Mouse (Mus musculus) lung, adult 18-20 months (tissue): ENCODE measurements at regions not wholly inside any gene's neighbourhood (a gene's known extent, or its start where the extent isn't known, plus 50 kb on each side); places are given as distances from the start of the nearest gene placed in this dataset.

Experiments
- DNase-seq, 2 experiments: peaks; one replicate each; pipeline ENCODE4 v3.0.0; 2022; ENCODE audit warnings: mixed read lengths in 2 of 2

GRCm38 (mm10) chr8:90762390-90762789 is 54.8 kb downstream of the Gm19935 start:
- DNase-seq, result no peak

- no peak for DNase-seq
Observed at GRCm38 (mm10) chr8:90761947-90762346, 55.2 kb downstream of the Gm19935 start.

DNA sequence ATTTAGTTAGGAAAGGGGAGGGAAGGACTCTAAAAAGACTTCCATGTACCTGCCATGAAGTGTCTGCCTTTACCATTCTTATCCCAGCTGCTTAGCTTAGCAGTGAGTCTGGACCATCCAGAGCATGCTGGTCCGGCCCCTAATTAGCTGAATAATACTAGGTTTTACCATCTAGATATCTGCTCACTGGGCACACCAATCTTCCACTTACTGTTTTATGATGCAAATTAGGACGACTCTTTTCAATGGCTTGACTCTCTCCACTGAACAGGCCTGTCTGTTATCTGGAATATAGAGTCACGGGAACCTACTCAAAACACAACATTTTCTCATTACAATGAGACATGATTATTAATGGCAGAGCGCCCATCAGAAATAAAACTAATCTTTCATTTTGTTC is 55.7 kb downstream of the Gm19935 start:
- DNase-seq, result no peak

DNA sequence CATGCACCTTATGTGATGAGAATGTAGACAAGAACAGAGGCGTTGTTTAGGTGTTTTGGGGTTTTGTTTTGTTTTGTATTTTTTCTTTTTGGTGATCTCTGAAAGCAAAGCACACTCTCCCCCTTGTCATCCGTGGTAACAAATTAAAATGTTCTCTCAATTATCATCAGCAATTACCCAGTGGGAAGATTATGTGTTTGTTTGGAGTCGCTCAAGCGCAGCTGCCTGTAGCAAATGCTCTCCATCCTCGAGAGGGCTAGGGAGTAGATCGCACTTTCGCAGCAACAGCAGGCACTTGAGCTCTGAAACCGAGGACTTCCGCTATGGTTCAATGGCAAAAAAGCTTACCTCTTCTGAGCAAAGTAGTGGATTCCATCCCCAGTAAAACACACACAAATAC is 57.7 kb downstream of the Gm19935 start:
- DNase-seq, result no peak

DNA sequence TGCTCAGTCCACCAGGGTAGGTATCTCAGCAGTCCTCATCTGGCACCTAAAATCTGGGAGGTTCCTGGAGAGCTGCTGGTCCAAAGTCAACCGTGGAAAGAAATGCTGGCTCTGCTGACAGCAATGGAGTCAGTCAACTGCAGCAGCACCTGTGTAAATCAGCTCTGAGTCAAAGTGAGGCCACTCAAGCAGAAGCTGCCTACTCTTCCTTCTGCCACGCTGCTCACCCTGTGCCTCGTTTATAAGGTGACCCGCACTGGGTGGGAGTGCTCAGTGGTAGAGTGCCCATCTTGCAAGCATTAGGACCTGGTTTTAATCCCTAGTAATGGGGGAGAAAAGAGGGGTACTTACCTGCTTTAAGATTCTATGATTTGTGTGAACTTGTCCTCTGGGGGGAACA is 62.2 kb downstream of the Gm19935 start:
- no peak for DNase-seq

- DNase-seq, result no peak
Observed at GRCm38 (mm10) chr8:90743546-90743945, 73.6 kb downstream of the Gm19935 start.

- DNase-seq, result no peak
Observed at GRCm38 (mm10) chr8:90740963-90741733, 76.0 kb downstream of the Gm19935 start.

DNA sequence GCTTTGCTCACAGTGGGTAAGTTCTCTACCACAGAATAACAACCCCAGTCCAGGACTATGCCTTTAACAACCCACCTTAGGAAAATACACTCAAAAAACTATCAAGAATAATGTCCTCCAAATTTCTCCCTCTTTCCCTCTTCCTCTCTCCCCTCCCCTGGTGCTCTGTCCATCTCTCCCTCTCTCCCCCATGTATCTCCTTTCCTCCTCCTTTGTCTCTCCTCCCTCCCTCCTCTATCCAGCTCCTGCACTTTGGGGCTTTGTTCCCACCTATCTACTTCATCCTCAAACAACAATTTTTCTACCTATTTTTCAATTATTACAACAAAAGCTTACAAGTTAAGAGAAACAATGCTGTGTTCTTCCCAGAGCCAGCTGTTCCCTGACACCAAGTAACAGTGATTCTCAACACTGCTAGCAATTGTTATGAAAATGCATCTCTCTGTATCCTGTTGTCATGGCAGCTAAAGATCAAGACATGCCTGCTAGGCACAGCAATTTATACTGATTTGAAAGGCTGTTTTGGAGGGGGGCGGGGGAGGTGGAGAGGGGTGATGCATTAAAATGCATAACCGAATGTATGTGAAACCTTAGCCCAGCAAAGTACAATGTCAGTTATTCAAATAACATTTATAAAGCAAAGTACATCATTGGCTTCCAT is 76.8 kb downstream of the Gm19935 start:
- no peak for DNase-seq

DNA sequence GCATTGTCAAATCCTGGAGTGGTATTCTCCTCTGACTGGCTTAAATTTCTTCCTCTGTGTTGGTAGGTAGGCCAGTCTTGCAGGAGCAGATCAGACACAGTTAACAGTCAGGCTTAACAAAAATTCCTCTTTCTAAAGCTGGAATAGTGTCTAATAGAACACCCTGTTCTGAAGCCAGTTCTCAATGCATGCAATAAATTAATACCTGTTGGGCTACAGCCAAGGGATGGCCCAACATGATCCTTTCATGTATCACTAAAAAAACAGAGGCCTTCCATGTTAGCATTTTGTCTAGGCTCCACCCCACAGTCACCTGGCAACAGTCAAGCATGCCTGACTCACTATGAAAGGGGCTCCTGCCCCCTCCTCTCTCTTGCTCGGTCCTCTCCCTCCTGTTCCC is 89.2 kb downstream of the Gm19935 start:
- DNase-seq, result no peak

DNA sequence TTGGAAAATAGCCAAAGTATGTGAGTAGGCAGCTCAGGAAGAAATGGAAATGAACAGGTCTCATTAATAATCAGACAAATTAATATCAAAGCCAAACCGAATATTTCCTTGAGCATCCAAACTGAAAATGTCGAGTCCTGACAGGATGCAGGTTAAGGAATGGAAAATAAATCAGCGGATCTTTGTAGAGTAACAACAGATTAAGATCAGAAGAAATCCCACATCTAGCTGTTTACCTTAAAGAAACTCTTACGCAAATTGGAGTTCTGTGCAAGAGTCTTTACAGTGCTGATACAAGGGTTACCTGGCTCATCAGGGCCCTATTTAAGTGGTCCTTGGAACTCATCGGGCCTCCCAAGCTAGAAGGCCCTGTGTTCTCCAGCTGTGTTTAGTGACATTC is 92.0 kb downstream of the Gm19935 start:
- no peak for DNase-seq

GRCm38 (mm10) chr8:90716436-90716835 is 100.8 kb downstream of the Gm19935 start:
- DNase-seq, result no peak

DNA sequence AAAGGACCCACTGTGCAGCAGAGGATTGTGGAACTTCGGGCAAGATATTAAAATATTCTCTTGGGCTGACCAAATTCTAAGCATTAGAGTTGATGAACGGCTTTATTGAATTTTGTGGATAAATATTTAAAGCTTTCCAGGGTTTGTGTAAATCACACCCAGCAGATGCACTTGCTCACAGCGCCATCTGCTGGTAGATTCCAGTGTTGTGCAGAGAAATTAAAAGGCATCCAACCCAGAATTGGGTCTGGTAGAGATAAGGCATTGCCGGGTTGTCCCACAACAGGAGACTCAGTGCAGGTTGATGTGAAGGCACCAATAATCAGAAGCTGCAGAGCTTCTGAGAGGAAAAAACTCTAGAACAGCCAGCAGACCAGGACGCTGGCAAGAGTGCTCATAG is 108.7 kb downstream of the Gm19935 start:
- peak; percentile 5 to 16 for DNase-seq

- no peak for DNase-seq
Observed at GRCm38 (mm10) chr8:90692516-90692915, 124.7 kb downstream of the Gm19935 start.

DNA sequence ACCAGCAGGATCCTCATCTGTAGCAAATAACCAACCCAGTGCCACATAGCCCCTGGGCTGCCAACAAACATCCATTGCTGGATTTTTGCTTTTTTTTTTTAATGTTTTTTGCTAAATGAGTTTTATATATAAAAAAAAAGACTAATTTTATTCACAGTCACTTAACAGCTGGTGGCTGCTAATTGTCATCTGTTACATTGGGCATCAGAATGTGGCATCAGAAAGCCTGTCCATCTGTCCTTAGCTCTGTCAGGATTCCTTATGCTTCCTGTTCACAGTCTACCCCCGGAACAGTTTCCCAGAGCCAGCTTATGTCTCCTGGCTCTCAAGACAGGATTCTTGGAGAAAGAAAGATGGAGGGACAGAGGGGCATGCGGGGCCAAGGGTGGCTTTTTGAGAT is 132.1 kb downstream of the Gm19935 start:
- DNase-seq, result no peak

- DNase-seq, result no peak
Observed at GRCm38 (mm10) chr8:90670471-90671057, 146.6 kb downstream of the Gm19935 start.

- DNase-seq, result no peak
Observed at GRCm38 (mm10) chr8:90669396-90669795, 147.8 kb downstream of the Gm19935 start.

GRCm38 (mm10) chr8:90659066-90659465 is 158.1 kb downstream of the Gm19935 start:
- DNase-seq, result no peak

DNA sequence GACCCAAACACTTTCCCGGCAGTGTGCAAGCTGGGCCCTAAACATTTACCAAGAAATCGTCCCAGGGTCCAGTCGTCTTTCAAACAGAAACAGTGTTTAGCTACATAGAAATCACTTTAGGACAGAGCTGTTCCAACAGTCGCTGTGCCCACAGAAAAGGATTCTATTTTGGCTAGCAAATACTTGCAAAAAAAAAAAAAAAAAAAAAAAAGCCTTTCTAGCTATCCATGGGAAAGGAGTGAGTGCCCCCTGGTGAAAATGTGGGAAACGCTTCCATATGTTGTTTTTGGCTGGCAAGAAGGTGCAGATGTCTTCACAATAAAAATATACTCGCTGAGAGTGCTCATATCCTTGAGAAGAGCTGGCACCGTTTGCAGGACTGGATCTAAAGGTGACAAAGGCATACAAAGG is 159.5 kb downstream of the Gm19935 start:
- peak in 1 of 2 experiments; percentile 3 for DNase-seq

GRCm38 (mm10) chr8:90657116-90657515 is 160.1 kb downstream of the Gm19935 start:
- no peak for DNase-seq

DNA sequence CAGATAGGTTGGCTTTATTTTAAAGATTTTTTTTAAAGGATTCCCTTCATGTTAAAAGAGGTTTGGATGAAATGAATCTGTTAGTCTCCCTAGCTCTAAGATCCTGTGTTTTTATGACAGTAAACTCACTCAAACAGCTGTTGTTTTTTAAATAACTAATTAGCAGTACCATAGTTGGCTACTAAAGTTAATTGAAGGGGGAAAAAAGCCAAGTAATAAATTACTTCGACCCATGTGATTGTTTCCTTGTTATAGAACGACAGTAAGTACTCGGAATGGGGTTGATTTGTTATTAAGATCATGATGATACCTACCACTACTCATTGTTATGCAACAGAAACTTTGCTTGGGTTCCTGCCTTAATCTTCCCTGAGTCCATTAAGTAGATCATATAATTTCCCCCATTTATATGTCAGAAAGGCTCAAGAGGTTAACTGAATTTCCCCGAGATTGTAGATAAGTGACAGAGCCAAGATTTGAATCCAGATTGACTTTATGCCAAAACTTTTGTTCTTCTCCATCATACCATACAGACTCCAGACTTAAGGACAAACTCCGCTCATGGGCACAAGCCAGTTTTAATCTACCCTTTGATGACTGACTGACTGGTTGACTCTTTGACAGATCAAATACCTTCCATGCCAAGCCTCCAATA is 160.6 kb downstream of the Gm19935 start:
- no peak for DNase-seq

DNA sequence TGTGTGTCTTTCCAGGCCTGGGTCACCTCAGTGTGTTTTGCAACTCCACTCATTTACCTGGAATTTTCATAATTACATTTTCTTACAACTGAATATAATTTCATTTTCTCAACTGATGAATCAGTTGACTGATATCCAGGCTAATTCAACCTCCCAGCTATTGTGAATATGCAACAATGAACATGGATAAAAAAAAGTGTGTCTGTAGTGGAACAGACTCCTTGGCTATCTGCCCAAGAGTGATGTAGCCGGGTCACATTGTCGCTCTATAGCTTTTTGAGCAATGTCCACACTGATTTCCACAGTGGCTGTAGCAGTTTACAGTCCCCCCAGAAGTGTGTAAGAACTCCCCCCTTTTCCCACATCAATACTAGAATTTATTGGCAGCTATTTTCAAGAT is 162.4 kb downstream of the Gm19935 start:
- no peak for DNase-seq

GRCm38 (mm10) chr8:90642392-90642791 is 174.8 kb downstream of the Gm19935 start:
- no peak for DNase-seq

DNA sequence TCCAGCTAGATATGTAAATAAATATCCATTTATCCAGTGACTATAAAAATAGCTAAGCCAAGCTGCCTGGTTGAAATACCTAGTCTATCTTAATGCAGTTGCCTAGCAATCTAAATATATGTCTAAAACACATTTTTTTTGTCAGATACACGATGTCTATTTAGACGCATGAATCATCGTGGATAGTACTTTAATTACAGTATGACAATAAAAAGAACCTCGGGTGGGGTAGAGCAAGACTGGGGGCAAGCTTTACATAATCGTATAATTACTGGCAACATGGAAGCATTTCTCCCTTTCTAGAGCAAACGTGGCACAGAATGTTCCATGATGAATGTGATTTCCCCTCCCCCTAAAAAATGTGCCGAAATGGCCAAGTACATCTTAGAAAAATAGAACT is 180.4 kb downstream of the Gm19935 start:
- no peak for DNase-seq
